ENCODE assay signal across 8 mouse cellular contexts in the genomic region with DNA sequence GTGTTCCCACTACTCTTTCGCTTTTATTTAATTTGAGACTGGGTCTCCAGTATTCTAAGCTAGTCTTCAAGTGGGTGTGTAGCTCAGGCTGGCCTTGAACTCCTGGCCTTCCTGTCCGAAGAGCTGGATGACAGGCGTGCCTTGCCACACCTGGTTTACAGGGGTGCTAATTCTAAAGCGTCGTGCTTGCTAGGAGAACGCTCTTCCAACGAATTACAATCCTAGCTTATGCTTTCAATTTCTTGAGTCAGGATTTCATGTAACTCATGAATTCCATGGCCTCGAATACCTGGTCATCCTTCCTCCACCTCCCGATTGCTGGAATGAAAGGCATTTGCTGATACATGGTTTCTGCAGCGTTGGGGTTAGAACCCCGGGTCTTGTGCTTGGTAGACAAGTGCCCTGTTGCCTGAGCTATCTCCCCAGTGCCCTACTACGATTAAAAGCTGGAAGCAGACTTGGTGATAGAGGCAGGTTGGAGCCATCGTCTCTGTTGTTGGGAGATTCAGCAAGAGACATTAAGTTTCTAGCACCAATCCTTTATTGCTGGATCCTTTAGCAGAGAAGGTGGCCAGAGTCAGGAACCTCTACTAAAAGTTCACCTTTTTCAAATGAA. TPM values are rescaled to one million over a fixed set of nuclear protein-coding genes. Genes with fewer than 3 reads are reported as not detected.
DNase-seq lines count a peak whose midpoint lies in the region; ATAC-seq and TF ChIP-seq lines count a peak whose summit lies in the region.

No protein-coding gene starts in this region.

- H3K4me3 ChIP-seq in lung, embryonic 16.5 days (ENCODE audit: low read length) = peak overlapping the region; percentile 93
- H3K4me3 ChIP-seq in embryonic facial prominence, embryonic 15.5 days (replicated peaks) = peak overlapping the region; percentile 86
- H3K4me3 ChIP-seq in limb, embryonic 13.5 days = peak overlapping the region; percentile 74
- H3K4me3 ChIP-seq in small intestine, adult 2 months (ENCODE audit: low read depth, low read length) = peak overlapping the region; percentile 95

- H3K9ac ChIP-seq in lung, embryonic 16.5 days (ENCODE audit: low read length) = peak overlapping the region; percentile 97
- peak overlapping the region; percentile 78 for H3K9ac ChIP-seq in embryonic facial prominence, embryonic 15.5 days
- H3K9ac ChIP-seq in limb, embryonic 13.5 days = peak overlapping the region; percentile 93

- peak overlapping the region; percentile 74 for H3K27ac ChIP-seq in lung, embryonic 16.5 days (ENCODE audit: low read length)
- H3K27ac ChIP-seq in embryonic facial prominence, embryonic 15.5 days (replicated peaks) = peak overlapping the region; percentile 89
- H3K27ac ChIP-seq in limb, embryonic 13.5 days = peak overlapping the region; percentile 85
- peak overlapping the region; percentile 93 for H3K27ac ChIP-seq in small intestine, adult 2 months (ENCODE audit: insufficient read depth, low read depth, low read length)

- no peak for ATAC-seq in lung, embryonic 16.5 days (ENCODE audit: low read depth)
- no peak for ATAC-seq in embryonic facial prominence, embryonic 15.5 days (ENCODE audit: insufficient number of reproducible peaks, low FRiP score, low TSS enrichment, low read depth)
- no peak for ATAC-seq in limb, embryonic 13.5 days (ENCODE audit: low FRiP score, low read depth)
- ATAC-seq in CD4-positive, CD25-positive, alpha-beta regulatory T cell, adult 4 months = no peak

- DNase-seq in lung, adult 18-20 months = no peak
- no peak for DNase-seq in left cerebral cortex, postnatal 4 days
- DNase-seq in cerebellum, adult 9-11 months = no peak

- no peak for TF ChIP-seq CTCF in small intestine, adult 2 months (IDR thresholded peaks at IDR 0.05; ENCODE audit: extremely low read depth, insufficient read length, insufficient replicate concordance, low read depth, low read length)

- intact Hi-C loops in left cerebral cortex, postnatal 4 days (cut with DNase I) = no loop called here

- TF ChIP-seq POLR2A in small intestine, adult 2 months (IDR thresholded peaks at IDR 0.05; ENCODE audit: low read depth, low read length) = no peak

- H3K36me3 ChIP-seq in lung, embryonic 16.5 days (ENCODE audit: control insufficient read depth, insufficient read depth, low read length) = peaks cover 26% of the 10 kb centered on the region
- H3K36me3 ChIP-seq in embryonic facial prominence, embryonic 15.5 days = peaks cover 38% of the 10 kb centered on the region
- H3K36me3 ChIP-seq in limb, embryonic 13.5 days = peaks cover 41% of the 10 kb centered on the region
- H3K36me3 ChIP-seq in small intestine, adult 2 months (ENCODE audit: control insufficient read depth, insufficient read depth, low read length) = peaks cover 29% of the 10 kb centered on the region

- no peaks in the 10 kb centered on the region for H3K9me3 ChIP-seq in lung, embryonic 16.5 days (ENCODE audit: control insufficient read depth, low read length)
- no peaks in the 10 kb centered on the region for H3K9me3 ChIP-seq in embryonic facial prominence, embryonic 15.5 days (replicated peaks)
- H3K9me3 ChIP-seq in limb, embryonic 13.5 days = no peaks in the 10 kb centered on the region

- 21% methylated on average over 13 of the region's 13 CpGs for WGBS in lung, embryonic 16.5 days
- 24% methylated on average over 13 of the region's 13 CpGs for WGBS in embryonic facial prominence, embryonic 15.5 days
- WGBS in limb, embryonic 13.5 days = 31% methylated on average over 13 of the region's 13 CpGs
- 8% methylated on average over 13 of the region's 13 CpGs for WGBS in small intestine, adult 2 months

- peak overlapping the region; percentile 89 for H3K4me2 ChIP-seq in lung, embryonic 16.5 days (ENCODE audit: low read depth, low read length)
- H3K4me2 ChIP-seq in embryonic facial prominence, embryonic 15.5 days (replicated peaks) = peak overlapping the region; percentile 74
- peak overlapping the region; percentile 88 for H3K4me2 ChIP-seq in limb, embryonic 13.5 days (replicated peaks)

- peaks cover 13% of the 10 kb centered on the region for H3K4me1 ChIP-seq in lung, embryonic 16.5 days (replicated peaks; ENCODE audit: control insufficient read depth, insufficient read depth, low read length)
- H3K4me1 ChIP-seq in embryonic facial prominence, embryonic 15.5 days = peaks cover 32% of the 10 kb centered on the region
- peaks cover 27% of the 10 kb centered on the region for H3K4me1 ChIP-seq in limb, embryonic 13.5 days
- H3K4me1 ChIP-seq in small intestine, adult 2 months (ENCODE audit: control insufficient read depth, insufficient read depth, insufficient read length, low read length) = peaks cover 17% of the 10 kb centered on the region

- no peaks in the 10 kb centered on the region for H3K27me3 ChIP-seq in lung, embryonic 16.5 days (ENCODE audit: control insufficient read depth, insufficient read depth, low read depth, low read length)
- H3K27me3 ChIP-seq in embryonic facial prominence, embryonic 15.5 days = no peaks in the 10 kb centered on the region
- H3K27me3 ChIP-seq in limb, embryonic 13.5 days = no peaks in the 10 kb centered on the region
- no peaks in the 10 kb centered on the region for H3K27me3 ChIP-seq in small intestine, adult 2 months (ENCODE audit: control insufficient read depth, insufficient read depth, low read length)

RNA-seq across cellular contexts. Expression of a gene that starts 0.5 kb away (rescaled TPM):
- 54.0 and 55.3 TPM in 2 replicates for polyA plus RNA-seq in lung, embryonic 16.5 days (2015; fragmentation: Nextera tagmentation; extraction: Ambion mirVana)
- 57.7 and 59.1 TPM in 2 replicates for polyA plus RNA-seq in embryonic facial prominence, embryonic 15.5 days (2015; fragmentation: Nextera tagmentation; extraction: Ambion mirVana)
- 49.3 and 53.4 TPM in 2 replicates for polyA plus RNA-seq in limb, embryonic 13.5 days (2015; fragmentation: Nextera tagmentation; extraction: Ambion mirVana)
- 34.3 and 64.4 TPM in 2 replicates for polyA plus RNA-seq in small intestine, adult 2 months (2012; rRNA removed)
- 10 to 100 TPM; 31.9 to 33.0 TPM for total RNA-seq in left cerebral cortex, postnatal 4 days (2021)
- 100 to 1,000 TPM; 146 to 173 TPM for polyA plus RNA-seq in CD4-positive, CD25-positive, alpha-beta regulatory T cell, adult 4 months (2017; shearing (Covaris generic))

RNA-seq across cellular contexts. Expression of a gene that starts 0.8 kb away (rescaled TPM):
- polyA plus RNA-seq in lung, embryonic 16.5 days (2015; fragmentation: Nextera tagmentation; extraction: Ambion mirVana) = 300 and 319 TPM in 2 replicates
- 310 and 324 TPM in 2 replicates for polyA plus RNA-seq in embryonic facial prominence, embryonic 15.5 days (2015; fragmentation: Nextera tagmentation; extraction: Ambion mirVana)
- polyA plus RNA-seq in limb, embryonic 13.5 days (2015; fragmentation: Nextera tagmentation; extraction: Ambion mirVana) = 284 and 290 TPM in 2 replicates
- 300 and 623 TPM in 2 replicates for polyA plus RNA-seq in small intestine, adult 2 months (2012; rRNA removed)
- 100 to 1,000 TPM; 311 to 344 TPM for total RNA-seq in left cerebral cortex, postnatal 4 days (2021)
- polyA plus RNA-seq in CD4-positive, CD25-positive, alpha-beta regulatory T cell, adult 4 months (2017; shearing (Covaris generic)) = 100 to 1,000 TPM; 117 to 159 TPM

RNA-seq across cellular contexts. Expression of a gene that starts 11.0 kb away (rescaled TPM):
- polyA plus RNA-seq in lung, embryonic 16.5 days (2015; fragmentation: Nextera tagmentation; extraction: Ambion mirVana) = 19.8 and 21.4 TPM in 2 replicates
- polyA plus RNA-seq in embryonic facial prominence, embryonic 15.5 days (2015; fragmentation: Nextera tagmentation; extraction: Ambion mirVana) = 19.6 and 22.7 TPM in 2 replicates
- polyA plus RNA-seq in limb, embryonic 13.5 days (2015; fragmentation: Nextera tagmentation; extraction: Ambion mirVana) = 20.9 and 21.4 TPM in 2 replicates
- polyA plus RNA-seq in small intestine, adult 2 months (2012; rRNA removed) = 20.5 and 45.6 TPM in 2 replicates
- 10 to 100 TPM; 17.7 to 20.0 TPM for total RNA-seq in left cerebral cortex, postnatal 4 days (2021)
- polyA plus RNA-seq in CD4-positive, CD25-positive, alpha-beta regulatory T cell, adult 4 months (2017; shearing (Covaris generic)) = 10 to 100 TPM; 41.4 to 50.4 TPM

RNA-seq across cellular contexts. Expression of a gene that starts 17.7 kb away (rescaled TPM):
- polyA plus RNA-seq in lung, embryonic 16.5 days (2015; fragmentation: Nextera tagmentation; extraction: Ambion mirVana) = 917 and 987 TPM in 2 replicates
- 940 and 1,016 TPM in 2 replicates for polyA plus RNA-seq in embryonic facial prominence, embryonic 15.5 days (2015; fragmentation: Nextera tagmentation; extraction: Ambion mirVana)
- polyA plus RNA-seq in limb, embryonic 13.5 days (2015; fragmentation: Nextera tagmentation; extraction: Ambion mirVana) = 856 and 861 TPM in 2 replicates
- polyA plus RNA-seq in small intestine, adult 2 months (2012; rRNA removed) = 606 and 770 TPM in 2 replicates
- total RNA-seq in left cerebral cortex, postnatal 4 days (2021) = 1,000 to 10,000 TPM; 1,115 to 1,131 TPM
- 1,000 to 10,000 TPM; 3,148 to 3,732 TPM for polyA plus RNA-seq in CD4-positive, CD25-positive, alpha-beta regulatory T cell, adult 4 months (2017; shearing (Covaris generic))

RNA-seq across cellular contexts. Expression of a gene that starts 21.7 kb away (rescaled TPM):
- 125 and 133 TPM in 2 replicates for polyA plus RNA-seq in lung, embryonic 16.5 days (2015; fragmentation: Nextera tagmentation; extraction: Ambion mirVana)
- 155 and 174 TPM in 2 replicates for polyA plus RNA-seq in embryonic facial prominence, embryonic 15.5 days (2015; fragmentation: Nextera tagmentation; extraction: Ambion mirVana)
- 139 and 148 TPM in 2 replicates for polyA plus RNA-seq in limb, embryonic 13.5 days (2015; fragmentation: Nextera tagmentation; extraction: Ambion mirVana)
- polyA plus RNA-seq in small intestine, adult 2 months (2012; rRNA removed) = 137 and 244 TPM in 2 replicates
- total RNA-seq in left cerebral cortex, postnatal 4 days (2021) = 100 to 1,000 TPM; 109 to 116 TPM
- polyA plus RNA-seq in CD4-positive, CD25-positive, alpha-beta regulatory T cell, adult 4 months (2017; shearing (Covaris generic)) = 10 to 100 TPM; 82.2 to 83.2 TPM
